Mouse (Mus musculus) neutrophil, adult 59 days (primary cell): Measurements from ENCODE around the gene Gramd2. TPM values are rescaled to one million over a fixed set of nuclear protein-coding genes. Genes with fewer than 3 reads are reported as not detected.

Source experiments
- total RNA-seq, 2 experiments: library from RNA; stranded (reverse); gene quantifications; 1 replicate in 1 of 2; 2 replicates in 1 of 2; pipeline ENCODE4 v1.2.4; 2023

Gene Gramd2
- 1 to 10 TPM; 4.5 to 8.1 TPM for total RNA-seq

DNA sequence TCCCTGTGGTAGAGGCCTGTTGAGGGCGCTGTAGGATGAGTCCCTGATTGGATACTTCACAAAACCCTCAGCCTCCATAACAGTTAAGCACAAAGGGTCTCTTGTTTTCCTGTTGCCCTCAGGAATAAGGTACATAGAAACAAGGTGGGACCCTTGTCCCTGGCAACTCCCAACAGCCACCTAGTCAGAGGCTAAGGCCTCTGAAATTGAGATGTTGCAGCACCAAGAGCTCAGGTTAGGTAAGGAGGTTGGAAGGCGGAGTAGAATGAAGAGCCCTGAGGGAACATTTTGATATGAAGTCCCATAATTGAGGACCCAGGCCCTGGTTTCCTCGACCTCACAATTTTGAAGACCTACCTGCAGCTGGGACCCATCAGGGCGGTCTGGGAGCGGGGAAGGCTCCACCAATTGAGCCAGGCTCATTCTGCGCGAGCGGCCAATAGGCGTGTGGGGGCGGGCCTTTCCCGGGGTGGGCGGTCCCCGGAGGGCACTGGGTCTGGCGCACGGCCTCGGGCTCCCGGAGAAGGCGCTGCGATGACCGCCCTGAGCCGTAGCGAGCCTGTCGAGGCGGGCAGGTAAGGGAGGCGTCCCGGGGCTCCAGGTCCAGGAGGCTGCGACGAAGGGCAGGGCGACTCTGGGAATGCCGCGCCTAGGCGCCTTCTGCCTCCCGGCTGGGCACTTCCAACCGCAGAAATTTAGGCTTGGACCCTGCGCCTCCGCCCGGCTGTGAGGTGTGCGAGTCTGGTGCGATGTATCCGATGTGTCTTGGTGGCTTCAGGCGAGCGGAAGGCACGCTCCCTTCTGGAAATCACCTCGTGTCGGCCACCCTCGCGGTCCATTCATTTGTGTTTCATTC is at the start of gene Gramd2:
Gene Gramd2, plus strand, starts transcription at position 467 of the 856 bp plus-strand sequence.

DNA sequence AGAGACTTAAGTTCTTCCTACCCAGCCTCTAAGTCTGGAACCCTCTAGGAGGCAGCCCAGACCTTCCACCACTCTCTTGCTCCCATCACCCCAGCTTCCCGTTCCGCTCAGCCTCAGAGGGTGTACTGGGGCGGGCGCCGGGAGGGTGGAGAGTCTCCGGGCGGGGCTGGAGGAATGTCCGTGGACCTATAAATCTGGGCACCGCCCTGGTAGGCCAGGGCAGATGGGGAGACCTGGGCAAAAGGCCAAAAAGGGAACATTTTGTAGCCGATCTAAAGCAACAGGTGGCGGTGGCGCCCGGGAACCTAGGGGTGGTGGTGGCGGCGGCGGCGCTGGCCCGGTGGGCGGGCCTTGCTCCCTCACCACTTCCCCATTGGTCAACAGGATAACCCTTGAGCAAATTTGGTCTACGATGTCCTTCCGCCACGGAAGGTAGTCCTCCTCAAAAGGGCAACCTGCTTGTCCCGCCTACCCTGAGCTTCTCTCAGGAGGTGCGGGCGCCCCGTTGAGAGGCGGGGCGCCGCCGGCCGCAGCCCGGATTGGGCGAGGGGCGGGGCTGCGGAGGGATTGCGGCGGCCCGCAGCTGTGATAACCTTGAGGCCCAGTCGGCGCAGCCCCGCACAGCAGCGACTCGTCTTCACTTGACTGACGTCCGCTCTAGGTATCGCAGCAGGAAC is 23.8 kb upstream of the Gramd2 start, which contains the start of gene Pkm:
Gene Pkm, plus strand, starts transcription at position 411 of the 677 bp plus-strand sequence.

DNA sequence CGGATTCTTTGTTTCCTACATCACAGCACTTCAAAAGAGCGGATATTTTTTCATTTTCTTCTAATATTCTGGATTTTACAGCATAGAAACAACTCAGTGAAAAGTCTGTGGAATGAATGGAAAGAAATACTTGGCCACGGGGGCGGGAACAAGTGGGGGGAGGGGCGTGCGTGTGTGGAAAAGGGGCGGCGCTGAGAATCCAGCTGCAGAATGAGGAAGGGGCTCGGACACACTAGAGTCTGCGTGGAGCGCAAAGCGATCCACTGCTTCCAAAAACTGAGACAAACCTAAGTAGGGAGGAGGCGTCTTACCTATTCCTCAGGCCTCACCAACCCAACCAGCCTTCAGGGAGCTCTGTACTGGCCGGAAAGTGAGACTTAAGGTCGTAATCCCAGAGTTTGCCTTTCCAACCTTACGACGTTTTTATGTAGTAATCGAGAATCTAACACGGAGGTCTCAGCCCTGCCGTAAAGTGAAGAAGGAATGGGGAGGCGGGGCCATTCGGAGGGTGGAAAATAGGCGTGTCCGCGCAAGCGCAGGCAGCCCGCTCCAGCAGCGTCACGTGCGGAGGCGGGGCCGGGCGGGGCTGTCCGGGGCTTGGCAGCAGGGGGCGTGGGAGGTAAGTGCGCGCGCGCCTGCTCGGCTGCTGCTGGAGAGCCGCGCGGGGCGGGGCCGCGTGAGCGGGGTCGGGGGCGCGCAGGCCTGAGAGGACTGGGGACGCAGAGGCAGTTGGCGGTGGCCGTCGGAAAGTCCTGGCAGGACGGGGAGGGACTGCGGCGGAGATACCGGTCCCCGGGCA is 70.5 kb downstream of the Gramd2 start, which contains the start of the genes Senp8 and Myo9a:
Gene Senp8, minus strand, starts transcription at position 444 of the 799 bp plus-strand sequence.
Gene Myo9a, plus strand, starts transcription at position 630 of the 799 bp plus-strand sequence.

Other genes starting within 250 kb of the Gramd2 start
- 100 to 1,000 TPM; 122 to 133 TPM for gene Arih1, start 193.5 kb upstream of the Gramd2 start, total RNA-seq
- 100 to 1,000 TPM; 136 to 157 TPM for gene Hexa, start 140.6 kb upstream of the Gramd2 start, total RNA-seq
- gene Tmem202, start 140.3 kb upstream of the Gramd2 start, total RNA-seq, result 1 to 10 TPM; 6.8 to 7.0 TPM
- gene Celf6, start 102.2 kb upstream of the Gramd2 start, total RNA-seq, result not detected
- 10 to 100 TPM; 30.7 to 31.6 TPM for gene Parp6, start 62.9 kb upstream of the Gramd2 start, total RNA-seq
- 1,000 to 10,000 TPM; 1,107 to 1,126 TPM for gene Pkm, start 23.8 kb upstream of the Gramd2 start, total RNA-seq
- 1 to 10 TPM; 1.7 to 2.7 TPM for gene Senp8, start 70.6 kb downstream of the Gramd2 start, total RNA-seq
- 10 to 100 TPM; 16.3 to 23.1 TPM for gene Myo9a, start 70.8 kb downstream of the Gramd2 start, total RNA-seq